ENCODE assay signal across 9 mouse cellular contexts in genomic region chr8:90000899-90001640, GRCm38 (mm10).
DNase-seq lines count a peak whose midpoint lies in the region; ATAC-seq and TF ChIP-seq lines count a peak whose summit lies in the region.
"Had no signal": no experiment of that assay in that cellular context is flagged by ENCODE, and none has a peak within 500 bp of the region (broad histone marks: within the 10 kb centered on the region; RNA-seq: fewer than 3 reads in every experiment).

No protein-coding gene starts in this region.

- TF ChIP-seq CTCF in liver, embryonic 14.5 days (IDR thresholded peaks at IDR 0.05; ENCODE audit: low read depth) = peak; percentile 76

- no peak for TF ChIP-seq EP300 in liver, embryonic 14.5 days (IDR thresholded peaks at IDR 0.05; ENCODE audit: low read depth)

- H3K4me3 ChIP-seq in kidney, embryonic 15.5 days (replicated peaks) = no peak overlapping the region
- no peak overlapping the region for H3K4me3 ChIP-seq in liver, embryonic 14.5 days (ENCODE audit: insufficient read depth in 1 of 2, low read depth in 2 of 2, low read length in 2 of 2)
- H3K4me3 ChIP-seq: embryonic facial prominence, embryonic 15.5 days had no signal

- no peaks in the 10 kb centered on the region for H3K4me1 ChIP-seq in kidney, embryonic 15.5 days
- no peaks in the 10 kb centered on the region for H3K4me1 ChIP-seq in liver, embryonic 14.5 days (replicated peaks; ENCODE audit: control insufficient read depth in 2 of 2, insufficient read depth in 2 of 2, low read length in 1 of 2)
- H3K4me1 ChIP-seq: embryonic facial prominence, embryonic 15.5 days had no signal

- DNase-seq in kidney, adult 11 months = peak; percentile 53
- DNase-seq in cerebellum, adult 11-12 months = peak; percentile 38
- peak; percentile 31 to 79 for DNase-seq in frontal cortex, postnatal 14 days (ENCODE audit: low spot score in 2 of 2)
- peak; percentile 90 for DNase-seq in kidney, postnatal 10 days
- DNase-seq in liver, embryonic 14.5 days (ENCODE audit: low read depth in 3 of 3, low spot score in 3 of 3) = peak in 2 of 3 experiments; percentile 15 to 22
- DNase-seq in ovary, postnatal 10 days (ENCODE audit: low spot score) = peak; percentile 61
- peak; percentile 51 for DNase-seq in thymus, postnatal 25 days

- H3K36me3 ChIP-seq in kidney, embryonic 15.5 days = no peaks in the 10 kb centered on the region
- no peaks in the 10 kb centered on the region for H3K36me3 ChIP-seq in liver, embryonic 14.5 days (replicated peaks; ENCODE audit: control insufficient read depth, insufficient read depth, low read depth)
- H3K36me3 ChIP-seq: embryonic facial prominence, embryonic 15.5 days had no signal

- no peak overlapping the region for H3K4me2 ChIP-seq in kidney, embryonic 15.5 days
- no peak overlapping the region for H3K4me2 ChIP-seq in liver, embryonic 14.5 days (ENCODE audit: low read depth)
- H3K4me2 ChIP-seq: embryonic facial prominence, embryonic 15.5 days had no signal

- H3K9me3 ChIP-seq in kidney, embryonic 15.5 days (replicated peaks) = no peaks in the 10 kb centered on the region
- no peaks in the 10 kb centered on the region for H3K9me3 ChIP-seq in liver, embryonic 14.5 days (ENCODE audit: control insufficient read depth, low read length)
- H3K9me3 ChIP-seq: embryonic facial prominence, embryonic 15.5 days had no signal

- H3K27me3 ChIP-seq in kidney, embryonic 15.5 days = no peaks in the 10 kb centered on the region; the same call in 1 of the 2 replicates
- no peaks in the 10 kb centered on the region for H3K27me3 ChIP-seq in liver, embryonic 14.5 days (ENCODE audit: control insufficient read depth, insufficient read depth, low read length)

- ATAC-seq in kidney, embryonic 15.5 days (replicated peaks; ENCODE audit: low FRiP score) = no peak
- no peak for ATAC-seq in liver, embryonic 14.5 days (ENCODE audit: insufficient read depth)

- WGBS in kidney, embryonic 15.5 days = 44% methylated on average over 15 of the region's 15 CpGs
- 31% methylated on average over 15 of the region's 15 CpGs for WGBS in liver, embryonic 14.5 days (ENCODE audit: insufficient replicate concordance)

- no peak overlapping the region for H3K27ac ChIP-seq in kidney, embryonic 15.5 days
- no peak overlapping the region for H3K27ac ChIP-seq in liver, embryonic 14.5 days
- H3K27ac ChIP-seq: embryonic facial prominence, embryonic 15.5 days had no signal

- no peak overlapping the region for H3K9ac ChIP-seq in kidney, embryonic 15.5 days
- no peak overlapping the region for H3K9ac ChIP-seq in liver, embryonic 14.5 days (replicated peaks)
- H3K9ac ChIP-seq: embryonic facial prominence, embryonic 15.5 days had no signal

Comparison
In these comparisons a context has a peak if more than half of its experiments do, and no peak if none do; other contexts are left out.
1. DNase-seq: peak in every context shown above with its lines; median percentile 90 in kidney, postnatal 10 days; 61 in ovary, postnatal 10 days; 55 in frontal cortex, postnatal 14 days; 53 in kidney, adult 11 months; 51 in thymus, postnatal 25 days; 38 in cerebellum, adult 11-12 months; 18 in liver, embryonic 14.5 days.